Mouse (Mus musculus) layer of hippocampus, adult 8-10 months (tissue): ENCODE results near the gene Kdm4d. TPM values are rescaled to one million over a fixed set of nuclear protein-coding genes. Genes with fewer than 3 reads are reported as not detected.
"Not testable (repeated sequence)": the region's sequence is repeated elsewhere in the genome, so short reads cannot be mapped to it uniquely, and the experiment has no call there.

ENCODE experiments used
- DNase-seq, 2 experiments: peaks; one replicate each; pipeline ENCODE4 v3.0.0; 2022; ENCODE audit warnings: low spot score in 2 of 2
- total RNA-seq, 4 experiments: library from RNA; stranded (reverse); gene quantifications; 2 replicates each; pipeline ENCODE4 v1.2.4; 2022

The Kdm4d gene
- 1 to 10 TPM; 1.3 to 2.1 (median 1.7) TPM for total RNA-seq

- DNase-seq = peak; percentile 95 to 97
Measured at GRCm38 (mm10) chr9:14500023-14500915, at the start of gene Kdm4d, which contains the start of gene Cwc15. TSS of gene Kdm4d (minus strand) at chr9:14500482. TSS of gene Cwc15 (plus strand) at chr9:14500617.

- DNase-seq = no peak
Measured at GRCm38 (mm10) chr9:14548366-14548761, 48.1 kb upstream of the Kdm4d start.

GRCm38 (mm10) chr9:14547584-14548365, 47.5 kb upstream of the Kdm4d start:
- DNase-seq = no peak

- no peak for DNase-seq
Measured at GRCm38 (mm10) chr9:14544034-14544757, 43.9 kb upstream of the Kdm4d start.

- no peak for DNase-seq
Measured at GRCm38 (mm10) chr9:14534833-14535456, 34.7 kb upstream of the Kdm4d start.

- DNase-seq = no peak
Measured at GRCm38 (mm10) chr9:14533659-14534058, 33.4 kb upstream of the Kdm4d start.

GRCm38 (mm10) chr9:14532283-14532682, 32.0 kb upstream of the Kdm4d start:
- no peak for DNase-seq

- DNase-seq = no peak
Measured at GRCm38 (mm10) chr9:14530004-14530403, 29.7 kb upstream of the Kdm4d start.

- peak; percentile 59 to 80 for DNase-seq
Measured at GRCm38 (mm10) chr9:14523408-14524043, 23.2 kb upstream of the Kdm4d start.

GRCm38 (mm10) chr9:14521695-14522094, 21.4 kb upstream of the Kdm4d start:
- DNase-seq = no peak

GRCm38 (mm10) chr9:14520971-14521670, 20.8 kb upstream of the Kdm4d start:
- no peak for DNase-seq

GRCm38 (mm10) chr9:14518105-14518504, 17.8 kb upstream of the Kdm4d start:
- no peak for DNase-seq

GRCm38 (mm10) chr9:14517296-14517695, 17.0 kb upstream of the Kdm4d start:
- DNase-seq = no peak

GRCm38 (mm10) chr9:14512633-14513445, 12.6 kb upstream of the Kdm4d start:
- DNase-seq = peak in 1 of 2 experiments; percentile 23

- no peak for DNase-seq
Measured at GRCm38 (mm10) chr9:14500916-14501424, 688 bp upstream of the Kdm4d start.

- DNase-seq = no peak
Measured at GRCm38 (mm10) chr9:14498896-14499705, 1.2 kb downstream of the Kdm4d start.

- not testable (repeated sequence) for DNase-seq
Measured at GRCm38 (mm10) chr9:14463668-14464067, 36.6 kb downstream of the Kdm4d start.

- not testable (repeated sequence) for DNase-seq
Measured at GRCm38 (mm10) chr9:14462536-14462935, 37.7 kb downstream of the Kdm4d start.
